Mouse (Mus musculus): ENCODE measurements around the gene Magi2.

GRCm38 (mm10) chr5:20622837-20623573 is 1396.2 kb downstream of the Magi2 start:
- no peak for TF ChIP-seq CTCF (IDR thresholded peaks at IDR 0.05; ENCODE audit: extremely low read depth, insufficient read depth, low read length)
- TF ChIP-seq POLR2A (IDR thresholded peaks at IDR 0.05; ENCODE audit: extremely low read depth, insufficient read depth, low read length) = no peak
